Mouse (Mus musculus): Measurements from ENCODE around the gene Dennd5b. TPM values are rescaled to one million over a fixed set of nuclear protein-coding genes. Genes with fewer than 3 reads are reported as not detected.

The Dennd5b gene
- polyA plus RNA-seq, 1 experiment from 2014 or later, result 11.3 TPM

DNA sequence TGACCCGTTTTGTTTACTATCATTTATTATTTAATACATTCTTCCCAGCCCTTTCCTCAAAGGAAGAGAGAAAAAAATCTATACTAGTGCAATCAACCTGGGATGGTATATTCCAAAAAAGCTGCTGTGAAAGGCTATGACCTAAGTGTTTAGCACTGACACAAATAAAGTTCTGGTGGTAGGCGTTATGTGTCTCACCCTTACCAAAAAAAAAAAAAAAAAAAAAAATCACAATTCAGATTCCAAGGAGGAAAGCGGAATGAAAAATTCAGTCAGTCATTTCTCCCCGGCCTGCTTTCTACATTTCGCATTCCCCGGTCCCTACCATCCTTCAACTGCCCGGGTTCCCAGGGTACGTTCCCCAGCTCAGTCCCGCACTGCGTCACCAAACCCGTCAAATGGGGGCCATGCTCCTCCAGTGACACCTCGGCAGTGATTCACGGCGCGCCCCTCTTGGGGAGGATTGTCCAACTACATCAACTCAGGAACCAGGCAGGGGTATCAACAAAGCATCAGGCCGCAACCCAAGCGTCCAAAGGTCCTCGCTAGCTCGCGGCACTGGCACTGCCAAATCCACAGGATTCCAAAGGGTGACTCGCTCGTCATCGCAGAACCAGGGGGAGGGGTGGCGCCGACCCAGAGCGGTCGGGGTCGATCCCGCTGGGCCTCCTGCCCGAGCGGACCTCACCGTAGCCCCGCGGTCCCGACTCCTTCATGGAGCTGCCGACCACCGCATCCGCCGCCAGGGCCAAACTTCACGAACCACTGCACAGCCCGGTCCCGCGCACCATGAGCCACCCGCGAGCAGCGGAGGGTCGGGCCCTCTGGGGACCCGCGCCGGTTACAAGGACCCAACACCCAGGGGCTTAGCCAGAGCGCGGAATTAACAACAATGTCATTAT, 1.1 kb downstream of the Dennd5b start:
- no peaks in the 10 kb centered on the region for H3K9me3 ChIP-seq (ENCODE audit: control insufficient read depth, low read length)
- peak overlapping the region; percentile 93 to 97 for H3K27ac ChIP-seq (replicated peaks in 1 of 2; ENCODE audit: control insufficient read depth in 1 of 2, insufficient read depth in 1 of 2, low read depth in 2 of 2, low read length in 2 of 2)
- no peaks in the 10 kb centered on the region for H3K27me3 ChIP-seq (ENCODE audit: control insufficient read depth, insufficient read depth, low read length)
- peak overlapping the region; percentile 78 for H3K4me2 ChIP-seq (ENCODE audit: low read length)
- peak; percentile 31; the same call in 1 of the 2 replicates for ATAC-seq (ENCODE audit: insufficient number of reproducible peaks, insufficient read depth, low FRiP score, low read depth)
- H3K4me3 ChIP-seq (ENCODE audit: control insufficient read depth in 1 of 2, insufficient read depth in 1 of 2, low read depth in 1 of 2, low read length in 2 of 2), result peak overlapping the region; percentile 87 to 95
- 2% methylated on average over 52 of the region's 52 CpGs for WGBS
- no peaks in the 10 kb centered on the region for H3K36me3 ChIP-seq (ENCODE audit: control insufficient read depth, insufficient read depth, low read length)
- H3K9ac ChIP-seq (ENCODE audit: low read length), result peak overlapping the region; percentile 90
- 0 out of 4 replicates have a peak, but pooled peaks cover under 1 to 4% of the 10 kb centered on the region in 2 experiments for H3K4me1 ChIP-seq (ENCODE audit: control insufficient read depth in 2 of 2, insufficient read depth in 2 of 2, low read length in 2 of 2)

DNA sequence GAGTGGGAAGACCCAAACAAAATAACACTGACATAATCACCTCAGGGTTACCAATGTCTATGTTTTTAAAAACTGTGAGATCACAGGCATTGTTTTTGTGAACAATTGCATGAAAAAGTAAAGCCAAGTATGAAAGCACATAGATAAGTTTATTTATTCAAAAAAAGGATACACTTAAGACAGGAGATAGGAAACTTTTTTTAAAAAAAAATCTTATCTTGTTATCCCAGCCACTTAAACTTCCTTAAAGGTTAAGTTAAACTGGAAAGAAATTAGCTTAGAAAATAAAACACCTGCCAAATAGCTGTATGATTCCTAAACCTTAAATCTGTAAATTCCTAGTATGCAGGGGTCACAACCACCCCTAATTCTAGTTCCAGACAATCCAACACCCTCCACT, 2.5 kb downstream of the Dennd5b start:
- no peaks in the 10 kb centered on the region for H3K27me3 ChIP-seq (ENCODE audit: control insufficient read depth, insufficient read depth, low read length)
- H3K9me3 ChIP-seq (ENCODE audit: control insufficient read depth, low read length), result no peaks in the 10 kb centered on the region
- H3K4me1 ChIP-seq (ENCODE audit: control insufficient read depth in 2 of 2, insufficient read depth in 2 of 2, low read length in 2 of 2), result peaks cover 3 to 16% of the 10 kb centered on the region in 2 experiments; a peak in 3 of 4 replicates
- H3K36me3 ChIP-seq (ENCODE audit: control insufficient read depth, insufficient read depth, low read length), result no peaks in the 10 kb centered on the region
- H3K27ac ChIP-seq (replicated peaks in 1 of 2; ENCODE audit: control insufficient read depth in 1 of 2, insufficient read depth in 1 of 2, low read depth in 2 of 2, low read length in 2 of 2), result no peak overlapping the region
- H3K4me3 ChIP-seq (ENCODE audit: control insufficient read depth in 1 of 2, insufficient read depth in 1 of 2, low read depth in 1 of 2, low read length in 2 of 2), result peak overlapping the region in 1 of 2 experiments; percentile 95; a peak in 1 of 4 replicates
- H3K9ac ChIP-seq (ENCODE audit: low read length), result peak overlapping the region; percentile 36; the same call in 1 of the 2 replicates
- peak overlapping the region; percentile 78 for H3K4me2 ChIP-seq (ENCODE audit: low read length)
- ATAC-seq (ENCODE audit: insufficient number of reproducible peaks, insufficient read depth, low FRiP score, low read depth), result no peak

DNA sequence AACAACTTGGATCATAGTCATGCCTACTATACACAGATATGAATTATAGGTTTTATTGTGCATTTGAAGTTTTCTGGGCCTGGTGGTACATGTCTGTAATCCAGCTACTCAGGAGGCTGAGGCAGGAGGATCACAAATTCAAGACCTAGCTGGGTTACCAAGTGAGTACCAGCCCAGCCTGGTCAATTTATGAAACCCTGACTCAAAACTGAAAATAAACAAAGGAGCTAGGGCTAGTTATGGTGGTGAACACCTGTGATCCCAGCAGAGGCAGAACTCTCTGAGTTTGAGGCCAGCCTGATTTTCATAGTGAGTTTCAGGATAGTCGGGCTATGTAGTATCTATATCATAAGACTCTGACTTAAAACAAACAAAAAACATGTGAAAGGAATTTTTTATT, 4.2 kb downstream of the Dennd5b start:
- ATAC-seq (ENCODE audit: insufficient number of reproducible peaks, insufficient read depth, low FRiP score, low read depth), result no peak
- WGBS, result 95% methylated on average over 1 of the region's 1 CpGs
- no peak overlapping the region for H3K4me2 ChIP-seq (ENCODE audit: low read length)

DNA sequence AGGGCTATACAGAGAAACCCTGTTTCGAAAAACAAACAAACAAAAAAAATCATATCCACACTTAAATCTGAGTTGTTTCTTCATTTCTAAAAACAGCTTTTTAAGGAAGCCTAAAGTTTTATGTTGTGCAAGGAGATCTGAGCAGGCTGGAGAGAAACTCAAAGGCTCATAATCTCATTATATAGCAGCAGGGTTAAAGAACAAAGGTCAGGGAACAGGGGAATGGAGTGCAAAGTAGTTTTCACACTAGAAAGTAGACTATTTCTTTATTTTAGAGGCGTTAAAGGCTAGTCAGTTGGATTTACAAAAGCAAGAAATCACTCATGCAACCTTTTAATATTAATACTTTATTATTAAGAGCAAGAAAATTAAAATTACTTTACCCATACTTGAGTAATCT, 5.2 kb downstream of the Dennd5b start:
- Histone ChIP-seq H3K36me3 (ENCODE audit: control insufficient read depth, insufficient read depth, low read length) (no peaks in the 10 kb centered on the region), H3K4me2 (ENCODE audit: low read length) (no peak overlapping the region), H3K9ac (ENCODE audit: low read length) (no peak overlapping the region), H3K4me1 (ENCODE audit: control insufficient read depth in 2 of 2, insufficient read depth in 2 of 2, low read length in 2 of 2) (peaks cover 3 to 18% of the 10 kb centered on the region in 2 experiments; a peak in 3 of 4 replicates), H3K27me3 (ENCODE audit: control insufficient read depth, insufficient read depth, low read length) (no peaks in the 10 kb centered on the region), H3K4me3 (ENCODE audit: control insufficient read depth in 1 of 2, insufficient read depth in 1 of 2, low read depth in 1 of 2, low read length in 2 of 2) (no peak overlapping the region), H3K9me3 (ENCODE audit: control insufficient read depth, low read length) (no peaks in the 10 kb centered on the region), H3K27ac (replicated peaks in 1 of 2; ENCODE audit: control insufficient read depth in 1 of 2, insufficient read depth in 1 of 2, low read depth in 2 of 2, low read length in 2 of 2) (no peak overlapping the region)
- 89% methylated on average over 2 of the region's 2 CpGs for WGBS
- ATAC-seq (ENCODE audit: insufficient number of reproducible peaks, insufficient read depth, low FRiP score, low read depth), result no peak

More for the DNA sequence above, 4.2 kb downstream of the Dennd5b start:
- Histone ChIP-seq H3K27ac (replicated peaks in 1 of 2; ENCODE audit: control insufficient read depth in 1 of 2, insufficient read depth in 1 of 2, low read depth in 2 of 2, low read length in 2 of 2) (no peak overlapping the region), H3K27me3 (ENCODE audit: control insufficient read depth, insufficient read depth, low read length) (no peaks in the 10 kb centered on the region), H3K4me3 (ENCODE audit: control insufficient read depth in 1 of 2, insufficient read depth in 1 of 2, low read depth in 1 of 2, low read length in 2 of 2) (no peak overlapping the region), H3K9ac (ENCODE audit: low read length) (no peak overlapping the region), H3K36me3 (ENCODE audit: control insufficient read depth, insufficient read depth, low read length) (no peaks in the 10 kb centered on the region), H3K4me1 (ENCODE audit: control insufficient read depth in 2 of 2, insufficient read depth in 2 of 2, low read length in 2 of 2) (peaks cover 3 to 21% of the 10 kb centered on the region in 2 experiments; a peak in 3 of 4 replicates), H3K9me3 (ENCODE audit: control insufficient read depth, low read length) (no peaks in the 10 kb centered on the region)

DNA sequence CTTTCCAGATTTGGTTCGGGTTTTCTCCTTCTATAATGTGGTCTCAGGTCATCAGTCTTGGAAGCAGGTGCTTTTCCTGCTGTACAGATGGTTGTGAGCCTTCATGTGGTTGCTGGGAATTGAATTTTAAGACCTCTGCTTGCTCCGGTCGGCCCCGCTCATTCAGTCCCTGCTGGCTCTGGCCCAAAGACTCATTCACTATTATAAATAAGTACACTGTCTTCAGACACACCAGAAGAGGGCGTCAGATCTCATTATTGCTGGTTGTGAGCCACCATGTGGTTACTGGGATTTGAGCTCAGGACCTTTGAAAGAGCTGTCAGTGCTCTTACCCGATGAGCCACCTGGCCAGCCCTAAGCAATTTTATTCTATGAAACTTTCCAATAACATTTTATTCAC, 6.1 kb downstream of the Dennd5b start:
- Histone ChIP-seq H3K4me2 (ENCODE audit: low read length) (no peak overlapping the region), H3K36me3 (ENCODE audit: control insufficient read depth, insufficient read depth, low read length) (no peaks in the 10 kb centered on the region), H3K9me3 (ENCODE audit: control insufficient read depth, low read length) (no peaks in the 10 kb centered on the region), H3K4me3 (ENCODE audit: control insufficient read depth in 1 of 2, insufficient read depth in 1 of 2, low read depth in 1 of 2, low read length in 2 of 2) (no peak overlapping the region), H3K4me1 (ENCODE audit: control insufficient read depth in 2 of 2, insufficient read depth in 2 of 2, low read length in 2 of 2) (peaks cover 3 to 18% of the 10 kb centered on the region in 2 experiments; a peak in 3 of 4 replicates), H3K9ac (ENCODE audit: low read length) (no peak overlapping the region), H3K27me3 (ENCODE audit: control insufficient read depth, insufficient read depth, low read length) (no peaks in the 10 kb centered on the region), H3K27ac (replicated peaks in 1 of 2; ENCODE audit: control insufficient read depth in 1 of 2, insufficient read depth in 1 of 2, low read depth in 2 of 2, low read length in 2 of 2) (no peak overlapping the region)
- 68% methylated on average over 6 of the region's 6 CpGs for WGBS
- no peak for ATAC-seq (ENCODE audit: insufficient number of reproducible peaks, insufficient read depth, low FRiP score, low read depth)

DNA sequence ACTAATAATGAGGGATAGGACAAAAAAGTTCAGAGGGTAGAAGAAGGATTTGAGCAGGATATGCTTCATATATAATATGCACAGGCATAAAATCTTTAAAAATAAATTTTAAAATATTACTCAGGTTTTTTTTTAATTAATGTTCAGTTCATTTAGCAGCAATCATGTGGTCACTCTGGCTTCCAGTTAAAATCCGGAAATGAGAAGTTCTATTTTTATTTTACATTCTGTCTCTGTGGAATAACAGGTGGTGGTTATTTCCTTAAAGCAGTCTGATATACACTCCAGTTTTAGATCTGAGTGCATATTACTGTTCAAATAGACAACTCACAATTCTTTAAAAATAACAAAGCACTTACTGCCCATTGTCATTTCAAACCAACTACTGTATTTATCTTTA, 6.9 kb downstream of the Dennd5b start:
- Histone ChIP-seq H3K9ac (ENCODE audit: low read length) (no peak overlapping the region), H3K4me2 (ENCODE audit: low read length) (no peak overlapping the region), H3K36me3 (ENCODE audit: control insufficient read depth, insufficient read depth, low read length) (no peaks in the 10 kb centered on the region), H3K27ac (replicated peaks in 1 of 2; ENCODE audit: control insufficient read depth in 1 of 2, insufficient read depth in 1 of 2, low read depth in 2 of 2, low read length in 2 of 2) (no peak overlapping the region), H3K4me1 (ENCODE audit: control insufficient read depth in 2 of 2, insufficient read depth in 2 of 2, low read length in 2 of 2) (peaks cover 3 to 18% of the 10 kb centered on the region in 2 experiments; a peak in 3 of 4 replicates), H3K27me3 (ENCODE audit: control insufficient read depth, insufficient read depth, low read length) (no peaks in the 10 kb centered on the region), H3K9me3 (ENCODE audit: control insufficient read depth, low read length) (no peaks in the 10 kb centered on the region), H3K4me3 (ENCODE audit: control insufficient read depth in 1 of 2, insufficient read depth in 1 of 2, low read depth in 1 of 2, low read length in 2 of 2) (no peak overlapping the region)
- ATAC-seq (ENCODE audit: insufficient number of reproducible peaks, insufficient read depth, low FRiP score, low read depth), result no peak
- 38% methylated on average over 1 of the region's 1 CpGs for WGBS

DNA sequence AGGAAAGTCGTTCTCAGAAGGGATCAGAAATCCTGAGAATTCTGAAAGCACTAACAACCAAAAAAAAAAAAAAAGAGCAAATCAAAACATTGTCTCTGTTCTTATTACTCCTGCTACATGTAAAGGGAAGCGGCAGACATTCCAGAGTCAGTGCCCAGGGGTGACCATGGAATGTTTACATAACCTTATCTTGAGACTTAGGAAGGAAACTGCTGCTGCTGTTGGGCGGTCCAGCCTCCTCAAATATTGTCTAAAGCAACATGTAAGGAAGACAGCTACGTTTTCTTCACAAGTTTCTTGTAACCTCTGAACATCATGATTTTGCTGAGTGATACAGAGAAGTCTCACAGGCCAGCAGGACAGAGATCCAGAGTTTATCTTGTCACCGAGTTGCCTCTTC, 8.0 kb downstream of the Dennd5b start:
- H3K9me3 ChIP-seq (ENCODE audit: control insufficient read depth, low read length), result no peaks in the 10 kb centered on the region
- no peak overlapping the region for H3K9ac ChIP-seq (ENCODE audit: low read length)
- H3K27me3 ChIP-seq (ENCODE audit: control insufficient read depth, insufficient read depth, low read length), result no peaks in the 10 kb centered on the region
- no peaks in the 10 kb centered on the region for H3K36me3 ChIP-seq (ENCODE audit: control insufficient read depth, insufficient read depth, low read length)
- H3K4me2 ChIP-seq (ENCODE audit: low read length), result peak overlapping the region; percentile 38
- 10% methylated on average over 5 of the region's 5 CpGs for WGBS
- H3K4me3 ChIP-seq (ENCODE audit: control insufficient read depth in 1 of 2, insufficient read depth in 1 of 2, low read depth in 1 of 2, low read length in 2 of 2), result no peak overlapping the region
- H3K27ac ChIP-seq (replicated peaks in 1 of 2; ENCODE audit: control insufficient read depth in 1 of 2, insufficient read depth in 1 of 2, low read depth in 2 of 2, low read length in 2 of 2), result no peak overlapping the region; a peak in 1 of 4 replicates
- ATAC-seq (ENCODE audit: insufficient number of reproducible peaks, insufficient read depth, low FRiP score, low read depth), result no peak; the same call in 1 of the 2 replicates
- peaks cover 3 to 18% of the 10 kb centered on the region in 2 experiments; a peak in 3 of 4 replicates for H3K4me1 ChIP-seq (ENCODE audit: control insufficient read depth in 2 of 2, insufficient read depth in 2 of 2, low read length in 2 of 2)
